In the genomic region with DNA sequence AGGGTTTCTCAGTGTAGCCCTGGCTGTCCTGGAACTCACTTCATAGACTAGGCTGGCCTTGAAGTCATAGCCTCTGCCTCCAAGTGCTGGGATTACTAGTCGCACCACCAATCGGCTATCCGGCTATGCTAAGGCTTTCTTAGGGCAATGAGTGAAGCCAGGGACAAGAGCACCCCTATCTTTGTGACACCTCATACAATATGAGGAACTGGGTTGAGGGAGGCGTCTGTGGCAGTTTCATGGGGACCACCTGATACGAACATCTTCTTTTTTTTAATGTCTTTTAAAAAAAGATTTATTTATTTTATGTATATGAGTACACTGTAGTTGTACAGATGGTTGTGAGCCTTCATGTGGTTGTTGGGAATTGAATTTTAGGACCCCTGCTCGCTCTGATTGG, we compare ENCODE assay signal across 26 mouse cellular contexts. TPM values are rescaled to one million over a fixed set of nuclear protein-coding genes. Genes with fewer than 3 reads are reported as not detected.
"Had no signal": no experiment of that assay in that cellular context is flagged by ENCODE, and none has a peak within 500 bp of the region (broad histone marks: within the 10 kb centered on the region; RNA-seq: fewer than 3 reads in every experiment).

No protein-coding gene starts in this region.

- DNase-seq: gastrocnemius, postnatal 14 days; gastrocnemius, postnatal 36 days; heart, postnatal 14 days; heart, postnatal 36 days; kidney, adult 18-20 months; kidney, adult 8-10 months; kidney, postnatal 10 days; kidney, postnatal 25 days; kidney, postnatal 4 days; left cerebral cortex, postnatal 4 days; liver had no signal

- ATAC-seq: hindbrain, postnatal 0 days; intestine, embryonic 15.5 days; intestine, postnatal 0 days; liver, embryonic 12.5 days had no signal

- H3K27me3 ChIP-seq: heart, embryonic 15.5 days; hindbrain, embryonic 13.5 days; hindbrain, embryonic 15.5 days; intestine, embryonic 15.5 days; limb, embryonic 12.5 days; liver, embryonic 12.5 days had no signal

- H3K4me1 ChIP-seq: heart, embryonic 13.5 days; heart, embryonic 15.5 days; hindbrain, embryonic 13.5 days; hindbrain, embryonic 15.5 days; limb, embryonic 12.5 days; liver, embryonic 12.5 days had no signal

- H3K4me2 ChIP-seq: heart, embryonic 11.5 days; heart, embryonic 13.5 days; heart, embryonic 15.5 days; hindbrain, embryonic 13.5 days; hindbrain, embryonic 15.5 days; intestine, embryonic 15.5 days; limb, embryonic 12.5 days; liver, embryonic 12.5 days had no signal

- H3K9ac ChIP-seq: heart, embryonic 13.5 days; heart, embryonic 15.5 days; hindbrain, embryonic 13.5 days; hindbrain, embryonic 15.5 days; intestine, embryonic 15.5 days; limb, embryonic 12.5 days; liver, embryonic 12.5 days had no signal

- H3K36me3 ChIP-seq: heart, embryonic 13.5 days; heart, embryonic 15.5 days; hindbrain, embryonic 13.5 days; hindbrain, embryonic 15.5 days; intestine, embryonic 15.5 days; limb, embryonic 12.5 days; liver, embryonic 12.5 days had no signal

- H3K9me3 ChIP-seq: heart, embryonic 13.5 days; heart, embryonic 15.5 days; hindbrain, embryonic 13.5 days; hindbrain, embryonic 15.5 days; intestine, embryonic 15.5 days; limb, embryonic 12.5 days; liver, embryonic 12.5 days had no signal

- H3K4me3 ChIP-seq: heart, adult 2 months; heart, embryonic 13.5 days; heart, embryonic 15.5 days; hindbrain, embryonic 13.5 days; hindbrain, embryonic 15.5 days; intestine, embryonic 15.5 days; layer of hippocampus, adult 2 months; limb, embryonic 12.5 days; liver, embryonic 12.5 days had no signal

- H3K27ac ChIP-seq: heart, embryonic 13.5 days; heart, embryonic 15.5 days; hindbrain, embryonic 13.5 days; hindbrain, embryonic 15.5 days; hindbrain, postnatal 0 days; intestine, embryonic 15.5 days; layer of hippocampus, adult 2 months; limb, embryonic 12.5 days; liver, embryonic 12.5 days had no signal

RNA-seq across cellular contexts. Expression of a gene that starts 42.3 kb away (rescaled TPM):
- polyA plus RNA-seq: heart, embryonic 13.5 days; heart, postnatal 0 days had no signal

RNA-seq across cellular contexts. Expression of a gene that starts 44.0 kb away (rescaled TPM):
- polyA plus RNA-seq: heart, embryonic 11.5 days; heart, embryonic 15.5 days; heart, postnatal 0 days; hindbrain, embryonic 11.5 days; hindbrain, embryonic 13.5 days; hindbrain, embryonic 15.5 days; inflammation-experienced regulatory T-cells, adult 6 months; limb, embryonic 12.5 days; liver, embryonic 12.5 days had no signal
